Mouse (Mus musculus) stomach, postnatal 0 days (tissue): ENCODE results near the gene Hacd3.
A peak's percentile ranks its signal among the peaks of the same experiment; 100 is the strongest.

Experiments
- CTCF ChIP-seq: IDR thresholded peaks from 2 replicates; pipeline ENCODE4 v1.5.1; 2016; ENCODE audit warnings: antibody characterized with exemption, low read depth, mild to moderate bottlenecking, moderate library complexity
- EP300 ChIP-seq: optimal IDR thresholded peaks from 2 replicates; pipeline ENCODE3; 2016; ENCODE audit warnings: antibody characterized with exemption

GRCm38 (mm10) chr9:65011304-65011703 lies 10.2 kb downstream of the Hacd3 start:
- peak; percentile 64 for TF ChIP-seq CTCF
- no peak for TF ChIP-seq EP300
